Mouse (Mus musculus): ENCODE measurements around the gene Dll4. TPM values are rescaled to one million over a fixed set of nuclear protein-coding genes. Genes with fewer than 3 reads are reported as not detected.

The Dll4 gene
- 10 to 100 TPM; 12.1 to 18.7 (median 18.6) TPM for total RNA-seq (2022)

GRCm38 (mm10) chr2:119325568-119326143 is at the start of gene Dll4:
TSS of gene Dll4 (plus strand) at chr2:119325784.
- peak; percentile 80 for DNase-seq (ENCODE audit: low spot score)

DNA sequence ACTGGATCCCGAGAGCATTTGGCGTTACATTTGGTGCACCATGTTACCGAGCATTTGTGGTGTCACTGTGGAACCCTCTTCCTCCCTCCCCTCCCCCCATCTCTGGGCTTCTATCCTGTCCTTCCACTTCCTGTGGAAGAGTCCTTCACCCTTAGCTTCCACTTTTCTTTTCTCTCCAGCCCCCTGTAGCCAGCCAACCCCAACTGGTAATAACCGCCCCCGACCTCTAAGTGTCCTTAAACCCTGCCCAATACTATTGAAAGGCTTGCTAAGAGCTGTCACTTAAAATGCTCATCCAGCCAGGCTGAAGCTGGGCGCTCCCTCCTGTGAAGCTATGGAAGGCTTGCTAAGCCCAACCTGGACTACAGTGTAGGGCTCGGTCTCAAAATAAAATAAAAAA is 48.7 kb upstream of the Dll4 start:
- DNase-seq (ENCODE audit: low spot score), result no peak

DNA sequence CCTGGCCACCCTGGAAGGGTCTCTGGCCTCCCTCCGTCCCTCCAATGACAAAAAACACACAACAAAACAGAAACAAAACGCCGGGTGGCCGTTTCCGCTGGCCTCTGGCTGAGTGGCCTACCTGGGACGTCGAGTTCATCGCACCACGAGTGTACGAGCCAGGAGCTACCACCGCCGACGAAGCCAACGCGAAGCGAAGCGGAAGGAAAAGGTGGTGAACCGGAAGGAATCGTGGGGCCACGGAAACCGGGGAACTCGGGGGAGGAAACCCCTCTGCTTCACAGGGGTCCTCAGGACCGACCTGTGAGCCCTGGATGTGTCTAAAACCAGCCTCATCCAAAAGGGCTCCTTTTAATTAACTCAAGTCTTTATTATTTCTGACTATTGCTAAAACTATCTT is 47.8 kb upstream of the Dll4 start:
- no peak for DNase-seq (ENCODE audit: low spot score)

DNA sequence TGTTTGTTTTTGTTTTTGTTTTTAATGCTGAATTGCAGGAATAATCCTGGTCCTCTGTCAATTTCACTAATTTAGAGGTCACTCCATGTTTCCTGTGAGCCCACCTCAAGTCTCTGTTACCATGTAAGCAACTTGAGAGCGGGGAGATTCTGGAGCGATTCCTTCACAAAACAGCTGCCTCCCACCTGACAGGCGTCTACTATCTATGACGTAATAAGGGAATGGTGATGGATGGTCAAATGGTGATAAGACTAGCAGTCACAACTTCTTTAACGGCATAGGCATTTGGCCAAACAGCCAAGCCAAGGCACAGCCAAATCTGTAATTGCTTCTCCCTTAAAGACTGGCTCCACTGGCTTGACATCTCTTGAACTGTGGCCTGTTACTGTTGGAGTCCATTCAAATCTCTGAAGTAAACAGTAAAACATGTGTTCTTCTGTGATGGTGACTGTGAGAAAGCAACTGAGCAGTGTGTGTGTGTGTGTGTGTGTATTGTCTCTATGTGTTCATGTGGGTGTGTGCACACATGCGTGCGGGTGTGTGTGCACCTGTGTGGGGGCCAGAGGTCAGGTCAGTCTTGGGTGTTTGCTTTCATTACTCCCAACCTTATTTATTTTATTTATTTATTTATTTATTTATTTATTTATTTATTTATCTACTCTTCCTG is 43.6 kb upstream of the Dll4 start:
- no peak for DNase-seq (ENCODE audit: low spot score)

DNA sequence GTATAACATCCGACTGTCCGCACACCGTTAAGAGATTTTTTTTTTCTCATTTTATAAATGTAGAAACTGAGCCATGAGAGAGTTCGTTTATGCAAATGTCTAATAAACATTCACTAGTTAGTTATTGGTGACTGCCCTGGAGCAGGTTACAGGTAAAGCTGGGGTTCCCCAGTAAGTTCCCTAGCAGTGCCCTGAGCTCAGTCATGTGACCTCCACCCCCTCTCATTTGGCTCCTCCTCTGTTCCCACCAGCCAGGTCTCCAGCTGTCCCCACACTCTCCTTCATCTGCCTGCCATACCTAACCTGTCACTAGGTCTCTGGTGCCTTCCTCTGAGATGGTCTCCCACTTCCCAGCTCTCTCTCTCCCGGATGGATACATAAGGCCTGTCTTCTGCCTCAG is 38.2 kb upstream of the Dll4 start:
- no peak for DNase-seq (ENCODE audit: low spot score)

GRCm38 (mm10) chr2:119288270-119288882 is 37.2 kb upstream of the Dll4 start, which contains the start of gene Vps18:
TSS of gene Vps18 (plus strand) at chr2:119288740.
- peak; percentile 98 for DNase-seq (ENCODE audit: low spot score)

GRCm38 (mm10) chr2:119289014-119289416 is 36.6 kb upstream of the Dll4 start:
- DNase-seq (ENCODE audit: low spot score), result peak; percentile 28

DNA sequence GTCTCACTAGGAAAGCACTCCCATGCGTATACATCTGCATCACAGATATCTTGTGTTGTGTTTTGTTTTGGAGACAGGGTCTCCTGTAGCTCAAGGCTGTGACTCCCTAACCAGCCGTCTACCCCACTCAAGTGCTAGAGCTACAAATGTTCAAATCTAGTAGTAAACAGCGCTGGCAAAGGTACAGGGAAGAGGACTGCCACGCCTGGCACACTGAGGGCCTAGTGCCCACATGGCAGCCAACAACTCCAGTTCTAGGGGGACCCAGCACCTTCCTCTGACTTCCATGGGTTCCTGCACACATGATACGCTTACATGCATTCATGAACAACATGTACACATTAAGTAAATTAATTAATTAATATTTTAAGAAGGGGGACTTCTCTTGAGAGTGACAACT is 33.3 kb upstream of the Dll4 start:
- no peak for DNase-seq (ENCODE audit: low spot score)

DNA sequence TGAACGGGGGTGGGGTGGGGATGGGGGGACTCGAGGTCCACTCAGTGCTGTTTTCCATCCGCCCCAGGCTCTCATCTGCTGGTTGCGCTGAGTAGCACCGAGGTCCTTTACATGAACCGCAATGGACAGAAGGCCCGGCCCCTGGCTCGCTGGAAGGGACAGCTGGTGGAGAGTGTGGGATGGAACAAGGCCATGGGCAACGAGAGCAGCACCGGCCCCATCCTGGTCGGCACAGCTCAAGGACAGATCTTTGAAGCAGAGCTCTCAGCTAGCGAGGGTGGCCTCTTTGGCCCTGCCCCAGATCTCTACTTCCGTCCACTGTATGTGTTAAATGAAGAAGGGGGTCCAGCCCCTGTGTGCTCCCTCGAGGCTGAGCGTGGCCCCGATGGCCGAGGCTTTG is 32.7 kb upstream of the Dll4 start:
- no peak for DNase-seq (ENCODE audit: low spot score)

GRCm38 (mm10) chr2:119293311-119293710 is 32.3 kb upstream of the Dll4 start:
- no peak for DNase-seq (ENCODE audit: low spot score)

DNA sequence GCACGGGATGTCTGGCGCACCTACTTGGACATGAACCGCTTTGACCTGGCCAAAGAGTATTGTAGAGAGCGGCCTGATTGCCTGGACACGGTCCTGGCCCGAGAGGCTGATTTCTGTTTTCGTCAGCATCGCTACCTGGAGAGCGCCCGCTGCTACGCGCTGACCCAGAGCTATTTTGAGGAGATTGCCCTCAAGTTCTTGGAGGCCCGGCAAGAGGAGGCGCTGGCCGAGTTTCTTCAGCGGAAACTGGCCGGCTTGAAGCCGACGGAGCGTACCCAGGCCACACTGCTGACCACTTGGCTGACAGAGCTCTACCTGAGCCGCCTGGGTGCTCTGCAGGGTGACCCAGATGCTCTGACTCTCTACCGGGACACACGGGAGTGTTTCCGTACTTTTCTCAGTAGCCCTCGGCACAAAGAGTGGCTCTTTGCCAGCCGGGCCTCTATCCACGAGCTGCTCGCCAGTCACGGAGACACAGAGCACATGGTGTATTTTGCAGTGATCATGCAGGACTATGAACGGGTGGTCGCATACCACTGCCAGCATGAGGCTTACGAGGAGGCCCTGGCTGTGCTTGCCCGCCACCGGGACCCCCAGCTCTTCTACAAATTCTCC is 31.7 kb upstream of the Dll4 start:
- no peak for DNase-seq (ENCODE audit: low spot score)

- no peak for DNase-seq (ENCODE audit: low spot score)
Measured at GRCm38 (mm10) chr2:119294411-119294810, 31.2 kb upstream of the Dll4 start.

DNA sequence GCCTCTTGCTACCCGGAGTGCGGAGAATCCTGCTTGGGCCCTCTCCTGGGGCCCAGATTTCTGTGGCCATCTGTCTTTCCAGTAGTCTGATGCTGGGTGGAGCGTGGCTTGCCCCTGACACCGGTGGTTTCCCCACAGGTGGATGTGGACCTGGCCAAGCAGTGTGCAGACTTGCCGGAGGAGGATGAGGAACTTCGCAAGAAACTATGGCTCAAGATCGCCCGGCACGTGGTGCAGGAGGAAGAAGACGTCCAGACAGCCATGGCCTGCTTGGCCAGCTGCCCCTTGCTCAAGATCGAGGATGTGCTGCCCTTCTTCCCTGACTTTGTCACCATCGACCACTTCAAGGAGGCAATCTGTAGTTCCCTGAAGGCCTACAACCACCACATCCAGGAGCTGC is 28.8 kb upstream of the Dll4 start:
- DNase-seq (ENCODE audit: low spot score), result no peak

DNA sequence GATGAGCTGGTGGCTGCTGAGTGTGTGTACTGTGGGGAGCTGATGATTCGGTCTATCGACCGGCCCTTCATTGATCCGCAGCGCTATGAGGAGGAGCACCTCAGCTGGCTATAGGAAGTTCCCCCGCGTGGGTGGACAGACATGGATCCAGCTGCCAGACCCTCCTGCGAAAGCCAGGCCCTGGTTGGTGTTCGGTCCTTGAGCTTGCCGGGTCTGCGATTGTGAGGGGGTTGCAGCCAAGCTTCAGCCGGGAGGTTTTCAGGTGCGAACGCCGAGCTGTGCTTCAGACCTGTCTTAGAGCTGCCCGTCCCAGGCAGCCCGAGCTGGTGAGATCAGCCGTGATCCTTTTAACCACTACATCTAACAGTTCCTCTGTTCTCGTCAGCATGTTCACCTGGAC is 28.1 kb upstream of the Dll4 start:
- DNase-seq (ENCODE audit: low spot score), result no peak

GRCm38 (mm10) chr2:119298330-119298729 is 27.3 kb upstream of the Dll4 start:
- peak; percentile 72 for DNase-seq (ENCODE audit: low spot score)

GRCm38 (mm10) chr2:119298839-119299238 is 26.7 kb upstream of the Dll4 start:
- DNase-seq (ENCODE audit: low spot score), result no peak

GRCm38 (mm10) chr2:119299981-119300818 is 25.4 kb upstream of the Dll4 start:
- peak; percentile 90 for DNase-seq (ENCODE audit: low spot score)

DNA sequence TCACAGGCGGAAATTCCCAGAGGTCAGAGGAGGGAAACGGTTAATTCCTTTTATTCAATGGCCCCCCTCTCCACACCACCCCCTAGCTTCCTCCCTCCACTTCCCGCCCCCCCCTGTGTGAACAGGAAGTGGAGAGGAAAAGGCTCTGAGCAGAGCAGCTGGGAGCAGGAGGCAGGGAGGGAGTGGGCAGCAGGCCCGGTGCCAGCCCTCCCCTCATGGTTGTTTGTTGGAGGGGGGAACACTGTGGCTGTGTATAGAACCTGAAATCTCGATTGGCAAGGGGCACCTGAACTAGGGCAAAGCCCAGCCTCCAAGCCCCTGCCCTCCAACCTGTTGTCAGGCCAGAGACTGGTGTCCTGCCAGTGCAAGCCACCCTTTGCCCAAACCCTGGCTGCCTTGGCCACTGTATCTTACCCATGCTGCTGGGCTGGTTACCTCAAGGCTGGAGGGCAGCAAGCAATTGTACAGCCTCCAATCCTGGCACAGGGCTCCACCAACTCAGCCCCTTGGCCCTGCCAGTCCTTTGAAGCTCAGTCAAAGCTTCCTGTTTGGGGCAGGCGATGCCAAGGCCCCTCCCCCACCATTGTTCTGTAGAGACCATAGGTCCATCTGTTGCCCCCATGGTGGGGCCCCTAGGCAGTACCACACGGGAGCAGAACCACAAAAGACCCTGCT is 24.6 kb upstream of the Dll4 start:
- DNase-seq (ENCODE audit: low spot score), result peak; percentile 75

DNA sequence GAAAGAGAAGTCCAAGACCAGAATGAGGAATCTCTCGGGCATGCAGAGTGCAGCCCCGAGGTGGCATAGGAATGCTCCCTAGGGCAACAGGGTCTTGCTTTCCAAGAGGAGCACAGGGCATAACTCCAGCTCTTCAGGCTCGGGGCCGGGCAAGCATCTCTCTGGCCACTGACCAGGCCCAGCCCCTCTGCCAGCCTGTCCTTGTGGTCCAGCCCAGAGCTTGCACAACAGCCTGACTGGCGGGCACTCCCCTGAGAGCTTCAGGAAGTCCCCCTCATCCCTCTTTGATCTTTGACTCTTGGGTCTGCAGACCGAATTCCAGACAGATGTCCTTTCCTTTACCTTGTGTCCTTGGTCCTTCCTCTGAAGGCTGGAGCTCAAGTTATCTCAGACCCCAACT is 22.7 kb upstream of the Dll4 start:
- no peak for DNase-seq (ENCODE audit: low spot score)

- DNase-seq (ENCODE audit: low spot score), result no peak
Measured at GRCm38 (mm10) chr2:119304391-119304790, 21.2 kb upstream of the Dll4 start.

- no peak for DNase-seq (ENCODE audit: low spot score)
Measured at GRCm38 (mm10) chr2:119304798-119305208, 20.8 kb upstream of the Dll4 start.
